Mouse (Mus musculus) cerebellum, adult 9-11 months (tissue): Measurements from ENCODE around the gene Sox30.

ENCODE experiments used
- DNase-seq: peaks from one replicate; pipeline ENCODE4 v3.0.0; 2022

The Sox30 gene

GRCm38 (mm10) chr11:46056770-46057411, 76.8 kb downstream of the Sox30 start:
- peak; percentile 43 for DNase-seq

- no peak for DNase-seq
Observed at GRCm38 (mm10) chr11:46058011-46058410, 77.9 kb downstream of the Sox30 start.

GRCm38 (mm10) chr11:46058916-46059315, 78.8 kb downstream of the Sox30 start:
- DNase-seq, result no peak

GRCm38 (mm10) chr11:46059887-46060650, 80.0 kb downstream of the Sox30 start:
- DNase-seq, result no peak

- no peak for DNase-seq
Observed at GRCm38 (mm10) chr11:46060651-46061020, 80.5 kb downstream of the Sox30 start.

GRCm38 (mm10) chr11:46061776-46062445, 81.8 kb downstream of the Sox30 start:
- no peak for DNase-seq

- no peak for DNase-seq
Observed at GRCm38 (mm10) chr11:46062569-46062968, 82.5 kb downstream of the Sox30 start.

- DNase-seq, result peak; percentile 36
Observed at GRCm38 (mm10) chr11:46062993-46063731, 83.1 kb downstream of the Sox30 start.

- DNase-seq, result peak; percentile 38
Observed at GRCm38 (mm10) chr11:46064767-46065166, 84.7 kb downstream of the Sox30 start.

GRCm38 (mm10) chr11:46065201-46066011, 85.3 kb downstream of the Sox30 start:
- DNase-seq, result peak; percentile 69
